Mouse (Mus musculus): ENCODE results near the gene Chrnb4.

DNA sequence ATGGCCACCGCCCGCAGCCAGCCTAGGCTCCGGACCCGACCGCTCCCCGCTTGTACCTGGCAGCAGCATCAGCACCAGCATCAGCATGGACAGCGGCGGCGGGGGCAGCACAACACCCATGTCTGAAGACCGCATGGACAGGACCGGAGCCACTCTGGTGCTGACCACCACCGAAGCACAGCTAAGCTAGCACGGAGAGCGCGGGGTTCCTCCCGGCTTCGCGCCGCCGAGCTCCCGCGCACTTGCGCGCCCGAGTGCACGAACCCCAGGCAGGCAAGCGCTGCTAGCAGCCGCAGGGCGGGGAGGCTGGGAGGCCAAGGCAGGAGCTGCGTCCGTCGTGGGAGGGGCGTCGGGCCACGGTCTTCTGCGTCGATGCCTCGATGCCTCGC, 22.3 kb downstream of the Chrnb4 start, which contains the start of gene Chrna3:
- TF ChIP-seq CTCF (IDR thresholded peaks at IDR 0.05; ENCODE audit: low read depth): no peak
- no peak for TF ChIP-seq EP300 (IDR thresholded peaks at IDR 0.05; ENCODE audit: low read depth)
